Mouse (Mus musculus): ENCODE results near the gene Larp7. TPM values are rescaled to one million over a fixed set of nuclear protein-coding genes. Genes with fewer than 3 reads are reported as not detected.

The Larp7 gene
- polyA plus RNA-seq, 1 experiment from 2014 or later = 62.6 TPM

GRCm38 (mm10) chr3:127512794-127513335 is 40.3 kb downstream of the Larp7 start:
- Histone ChIP-seq H3K4me3 (no peak overlapping the region), H3K9me3 (replicated peaks) (no peaks in the 10 kb centered on the region), H3K9ac (no peak overlapping the region), H3K4me1 (replicated peaks) (no peaks in the 10 kb centered on the region), H3K4me2 (no peak overlapping the region), H3K27ac (ENCODE audit: poor library complexity, severe bottlenecking) (no peak overlapping the region), H3K36me3 (no peaks in the 10 kb centered on the region), H3K27me3 (replicated peaks) (no peaks in the 10 kb centered on the region)
- 70% methylated on average over 15 of the region's 15 CpGs for WGBS
- ATAC-seq (ENCODE audit: insufficient number of reproducible peaks, low FRiP score) = no peak

GRCm38 (mm10) chr3:127511786-127512746 is 41.1 kb downstream of the Larp7 start:
- no peaks in the 10 kb centered on the region for H3K4me1 ChIP-seq (replicated peaks)
- H3K4me2 ChIP-seq = no peak overlapping the region
- H3K4me3 ChIP-seq = no peak overlapping the region
- H3K9me3 ChIP-seq (replicated peaks) = no peaks in the 10 kb centered on the region
- no peak overlapping the region for H3K27ac ChIP-seq (ENCODE audit: poor library complexity, severe bottlenecking)
- no peaks in the 10 kb centered on the region for H3K27me3 ChIP-seq (replicated peaks)
- WGBS = 78% methylated on average over 12 of the region's 12 CpGs
- no peaks in the 10 kb centered on the region for H3K36me3 ChIP-seq
- no peak for ATAC-seq (ENCODE audit: insufficient number of reproducible peaks, low FRiP score)
- H3K9ac ChIP-seq = no peak overlapping the region

- 65% methylated on average over 15 of the region's 15 CpGs for WGBS
- Histone ChIP-seq H3K27me3 (replicated peaks) (no peaks in the 10 kb centered on the region), H3K4me3 (no peak overlapping the region), H3K4me2 (no peak overlapping the region), H3K27ac (ENCODE audit: poor library complexity, severe bottlenecking) (no peak overlapping the region), H3K4me1 (replicated peaks) (no peaks in the 10 kb centered on the region), H3K36me3 (no peaks in the 10 kb centered on the region), H3K9ac (no peak overlapping the region), H3K9me3 (replicated peaks) (no peaks in the 10 kb centered on the region)
- ATAC-seq (ENCODE audit: insufficient number of reproducible peaks, low FRiP score) = no peak
Measured at GRCm38 (mm10) chr3:127507878-127508783, 45.0 kb downstream of the Larp7 start.

- no peaks in the 10 kb centered on the region for H3K36me3 ChIP-seq
- H3K4me3 ChIP-seq = peak within 1 kb of the TSS; percentile 57
- H3K9me3 ChIP-seq (replicated peaks) = no peaks in the 10 kb centered on the region
- WGBS = under 1% methylated on average over 61 of the region's 62 CpGs
- no peak within 1 kb of the TSS for H3K27ac ChIP-seq (ENCODE audit: poor library complexity, severe bottlenecking)
- ATAC-seq (ENCODE audit: insufficient number of reproducible peaks, low FRiP score) = peak; percentile 58
- peaks cover 9% of the 10 kb centered on the region; the same call in 1 of the 2 replicates for H3K4me1 ChIP-seq (replicated peaks)
- peak within 1 kb of the TSS; percentile 72 for H3K9ac ChIP-seq
- peaks cover 14% of the 10 kb centered on the region for H3K27me3 ChIP-seq (replicated peaks)
- H3K4me2 ChIP-seq = peak within 1 kb of the TSS; percentile 93
Measured at GRCm38 (mm10) chr3:127498742-127499400, 54.3 kb downstream of the Larp7 start, which contains the start of gene Ank2. Gene Ank2 (minus strand): TSS chr3:127499350.

- peaks cover 14% of the 10 kb centered on the region for H3K27me3 ChIP-seq (replicated peaks)
- under 1% methylated on average over 23 of the region's 23 CpGs for whole genome bisulfite sequencing
- H3K9ac ChIP-seq = peak overlapping the region; percentile 72
- H3K4me1 ChIP-seq (replicated peaks) = peaks cover 9% of the 10 kb centered on the region; the same call in 1 of the 2 replicates
- H3K36me3 ChIP-seq = no peaks in the 10 kb centered on the region
- peak overlapping the region; percentile 93 for H3K4me2 ChIP-seq
- ATAC-seq (ENCODE audit: insufficient number of reproducible peaks, low FRiP score) = peak; percentile 78
- H3K4me3 ChIP-seq = peak overlapping the region; percentile 57
- no peak overlapping the region for H3K27ac ChIP-seq (ENCODE audit: poor library complexity, severe bottlenecking)
- no peaks in the 10 kb centered on the region for H3K9me3 ChIP-seq (replicated peaks)
Measured at GRCm38 (mm10) chr3:127498197-127498741, 54.9 kb downstream of the Larp7 start.

DNA sequence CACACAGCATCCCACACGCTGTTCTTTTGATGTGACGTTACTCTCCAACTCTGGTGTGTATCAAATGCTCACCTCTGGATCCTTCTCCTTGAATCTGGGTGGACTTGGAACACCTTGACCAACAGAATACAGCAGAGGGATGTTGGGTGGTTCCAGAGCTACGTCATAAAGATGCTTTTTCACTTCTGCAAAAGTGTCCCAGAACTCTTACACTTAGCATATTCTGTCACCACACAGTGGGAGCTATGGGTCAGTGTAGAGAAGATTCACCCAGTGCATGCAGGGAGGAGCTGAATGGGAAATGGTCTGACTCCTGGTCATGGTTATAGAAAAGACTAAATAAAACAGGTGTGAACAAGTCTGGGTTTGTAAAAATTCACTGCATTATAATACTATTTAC is 60.5 kb downstream of the Larp7 start:
- ATAC-seq (ENCODE audit: insufficient number of reproducible peaks, low FRiP score) = no peak
- no peak overlapping the region for H3K27ac ChIP-seq (ENCODE audit: poor library complexity, severe bottlenecking)
- H3K4me2 ChIP-seq = no peak overlapping the region
- H3K9me3 ChIP-seq (replicated peaks) = no peaks in the 10 kb centered on the region
- H3K36me3 ChIP-seq = no peaks in the 10 kb centered on the region
- H3K27me3 ChIP-seq (replicated peaks) = no peaks in the 10 kb centered on the region
- 80% methylated on average over 3 of the region's 3 CpGs for whole genome bisulfite sequencing
- H3K9ac ChIP-seq = no peak overlapping the region
- no peaks in the 10 kb centered on the region for H3K4me1 ChIP-seq (replicated peaks)
- no peak overlapping the region for H3K4me3 ChIP-seq

DNA sequence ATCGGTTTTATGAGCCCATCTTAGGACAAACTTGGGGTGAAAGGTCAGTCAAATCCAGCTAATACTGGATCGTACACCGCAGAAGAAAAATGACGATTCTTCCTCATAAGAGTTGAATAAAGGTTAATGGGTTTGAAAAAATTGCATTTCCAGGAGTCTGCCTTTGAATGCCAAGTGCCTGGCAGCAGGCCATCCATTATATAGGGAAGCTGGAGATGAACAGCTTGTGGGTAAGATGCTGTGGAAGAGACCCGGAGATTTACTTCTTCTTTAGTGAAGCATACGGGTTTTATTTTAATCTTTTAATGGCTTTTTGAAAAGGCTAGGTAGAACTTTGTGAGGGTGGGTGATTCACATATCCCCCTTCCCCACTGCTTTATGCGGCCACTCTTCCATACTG is 65.8 kb downstream of the Larp7 start:
- no peak overlapping the region for H3K27ac ChIP-seq (ENCODE audit: poor library complexity, severe bottlenecking)
- no peak for ATAC-seq (ENCODE audit: insufficient number of reproducible peaks, low FRiP score)
- no peak overlapping the region for H3K4me3 ChIP-seq
- H3K9ac ChIP-seq = no peak overlapping the region
- peaks cover 11% of the 10 kb centered on the region for H3K4me1 ChIP-seq (replicated peaks)
- WGBS = 84% methylated on average over 7 of the region's 7 CpGs
- H3K27me3 ChIP-seq (replicated peaks) = no peaks in the 10 kb centered on the region
- no peaks in the 10 kb centered on the region for H3K9me3 ChIP-seq (replicated peaks)
- H3K36me3 ChIP-seq = no peaks in the 10 kb centered on the region
- no peak overlapping the region for H3K4me2 ChIP-seq

MicroRNAs encoded within 50 kb of the gene (microRNA counts, 519-probe panel; counts per million panel counts)
- microRNA mmu-miR-302a = 4,551 counts per million, percentile 44 among the panel's probes with 10 or more counts
- microRNA mmu-miR-302b = not detected
- not detected for microRNA mmu-miR-302c
- 5,522 counts per million, percentile 66 among the panel's probes with 10 or more counts for microRNA mmu-miR-302d
- 4,106 counts per million, percentile 36 among the panel's probes with 10 or more counts for microRNA mmu-miR-367

Small RNA genes lying within 50 kb of the gene (microRNA-seq; reads per million reads assigned to microRNA genes)
- gene Mir302a (2,807 reads per million, percentile 86 among the genes with 10 or more reads in this experiment), gene Mir302b (1,383 reads per million, percentile 81 among the genes with 10 or more reads in this experiment), gene Mir302c (316 reads per million, percentile 67 among the genes with 10 or more reads in this experiment), gene Mir302d (2,068 reads per million, percentile 83 among the genes with 10 or more reads in this experiment), gene Mir367 (2.4 reads per million, percentile 2 among the genes with 10 or more reads in this experiment)

Other genes with a start within 250 kb of the Larp7 start
- 42.5 and 45.7 TPM in 2 replicates for gene Ank2, start 54.0 kb downstream of the Larp7 start, polyA plus RNA-seq (2016; fragmentation: Nextera tagmentation; extraction: Ambion mirVana)
- gene Zgrf1, start 140 bp upstream of the Larp7 start, polyA plus RNA-seq (2016; fragmentation: Nextera tagmentation; extraction: Ambion mirVana) = 9.9 and 10.0 TPM in 2 replicates
- gene Neurog2, start 79.8 kb upstream of the Larp7 start, polyA plus RNA-seq (2016; fragmentation: Nextera tagmentation; extraction: Ambion mirVana) = 0.24 TPM in 1 of 2 replicates, not detected in the other
- 1.5 and 1.6 TPM in 2 replicates for gene Alpk1, start 227.2 kb upstream of the Larp7 start, polyA plus RNA-seq (2016; fragmentation: Nextera tagmentation; extraction: Ambion mirVana)
- 2.6 and 2.7 TPM in 2 replicates for gene Tifa, start 236.5 kb upstream of the Larp7 start, polyA plus RNA-seq (2016; fragmentation: Nextera tagmentation; extraction: Ambion mirVana)